Mouse (Mus musculus) CD4-positive helper T cell, adult 2 months (primary cell): ENCODE results near the gene Strn4.
A peak's percentile ranks its signal among the peaks of the same experiment; 100 is the strongest.

ENCODE experiments used
- DNase-seq: peaks from one replicate; pipeline ENCODE4 v3.0.0-alpha.2; 2012; ENCODE audit warnings: low read depth, missing footprints, low spot score

Gene Strn4

DNA sequence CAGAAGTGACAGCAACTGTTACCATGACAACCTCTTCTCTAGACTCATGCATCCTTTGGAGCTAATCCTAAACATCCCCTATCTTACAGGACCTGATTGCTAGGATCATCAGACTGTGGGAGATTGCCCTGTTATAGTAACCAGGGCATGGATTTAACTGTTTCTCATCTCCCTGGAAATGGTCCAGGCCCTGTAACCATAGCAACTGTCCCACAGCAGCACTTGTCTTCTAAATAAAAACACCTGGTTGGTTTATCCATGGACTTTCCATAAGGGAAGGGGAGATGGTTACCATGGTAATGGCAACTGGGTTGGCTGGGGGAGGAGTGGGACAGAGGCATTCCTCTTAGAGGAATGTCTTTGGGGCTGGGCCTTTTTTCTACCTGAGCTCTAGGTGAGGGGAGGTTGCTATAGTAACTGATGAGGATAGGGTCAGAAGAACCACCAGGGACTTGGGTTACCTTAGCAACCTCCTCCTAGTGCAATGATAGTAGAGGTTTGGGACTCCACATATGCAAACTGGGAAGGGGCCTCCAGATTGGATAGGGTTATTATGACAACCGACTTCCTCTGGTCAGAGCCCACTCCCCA is at the start of gene Strn4:
Gene Strn4, plus strand, starts transcription at position 539 of the 591 bp plus-strand sequence.
- DNase-seq, result peak; percentile 29

DNA sequence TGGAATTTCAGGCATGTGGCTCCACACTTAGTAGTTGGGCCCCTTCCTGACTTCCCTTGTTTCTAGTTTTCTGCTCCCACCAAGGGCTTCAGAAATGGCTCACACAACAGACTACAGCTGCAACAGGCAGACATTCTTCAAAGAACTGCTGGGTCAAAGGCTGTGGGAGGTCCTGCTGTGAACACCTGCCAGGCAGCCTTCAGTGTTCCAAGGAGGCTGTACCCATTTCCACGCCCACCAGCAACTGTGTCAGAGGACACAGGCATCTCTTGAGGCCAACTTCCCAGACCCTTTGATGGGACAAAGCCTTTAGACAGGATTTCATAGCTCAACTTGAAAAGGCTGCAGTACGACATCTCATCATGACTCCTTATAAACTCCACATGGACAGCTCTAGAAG is 49.2 kb upstream of the Strn4 start:
- DNase-seq, result no peak

DNA sequence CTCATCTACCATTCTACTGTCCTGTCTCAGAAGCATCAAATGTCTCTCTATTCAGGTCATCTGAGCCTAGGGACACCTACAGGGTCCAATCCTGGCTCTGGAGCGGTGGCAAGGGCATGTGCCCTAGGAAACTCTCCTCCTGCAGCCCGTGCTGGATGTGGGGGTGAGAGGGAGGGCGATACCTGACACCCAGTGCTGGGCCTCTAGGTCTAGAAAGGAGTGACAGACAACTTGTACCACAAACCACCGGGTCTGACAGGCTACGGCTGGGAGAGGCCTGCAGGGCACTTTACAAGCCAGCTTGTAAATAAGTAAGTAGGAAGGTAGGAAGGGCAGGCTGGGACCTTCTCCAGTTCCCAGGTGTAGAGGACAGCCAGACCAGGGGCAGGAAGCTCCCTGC is 39.8 kb upstream of the Strn4 start:
- no peak for DNase-seq

DNA sequence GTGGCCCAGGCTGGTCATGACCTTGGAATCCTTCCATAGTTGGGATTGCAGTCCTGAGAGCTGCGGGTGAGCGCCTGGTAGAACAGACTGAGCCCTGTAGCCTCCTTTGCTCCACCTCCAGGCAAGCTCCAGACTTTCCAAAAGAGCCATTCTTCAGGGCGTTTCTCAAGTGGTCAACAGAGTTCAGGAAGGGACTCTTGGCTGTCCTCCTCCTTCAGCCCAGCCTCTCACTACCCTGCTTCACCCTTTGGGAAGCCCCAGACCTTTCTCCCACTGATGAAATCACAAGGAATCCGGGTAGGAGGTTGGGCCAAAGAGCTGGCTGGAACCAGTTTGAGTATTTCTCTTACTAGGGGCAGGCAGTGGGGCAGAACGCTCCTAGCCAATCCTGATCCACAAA is 35.6 kb upstream of the Strn4 start:
- no peak for DNase-seq

DNA sequence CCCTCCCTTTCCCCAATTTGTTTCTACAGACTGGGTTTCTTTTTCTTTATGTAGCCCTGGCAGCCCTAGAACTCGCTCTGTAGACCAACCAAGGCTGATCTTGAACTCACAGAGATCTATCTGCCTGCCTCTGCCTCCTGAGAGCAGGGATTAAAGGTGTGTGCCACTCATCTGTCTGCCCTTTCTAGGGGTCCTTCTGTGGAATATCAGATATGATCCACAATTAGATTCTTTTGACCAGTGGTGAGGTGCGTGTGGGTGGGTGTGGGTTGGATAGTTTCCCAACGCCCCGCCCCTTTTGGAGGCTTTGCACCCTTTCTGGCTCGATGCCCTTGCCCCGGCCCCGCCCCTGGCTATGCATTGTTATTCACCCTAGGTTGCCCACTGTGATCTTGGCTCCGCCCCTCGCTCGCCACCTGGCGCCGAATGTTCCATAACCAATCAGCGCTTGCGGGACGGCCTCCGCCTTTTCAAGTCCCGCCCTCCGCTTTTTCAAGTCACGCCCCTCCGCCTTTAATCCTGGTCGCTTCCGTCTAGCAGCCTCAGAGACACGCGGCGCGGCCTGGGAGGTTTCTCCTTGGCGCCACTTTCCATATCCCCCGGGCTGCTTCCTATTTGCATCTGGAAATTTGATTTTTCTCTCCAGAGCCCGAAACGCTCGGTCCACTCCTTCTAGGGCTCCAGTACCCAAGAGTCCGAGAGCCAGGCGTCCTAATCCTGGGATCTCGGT is 34.7 kb upstream of the Strn4 start, which contains the start of gene Slc1a5:
Gene Slc1a5, plus strand, starts transcription at position 516 of the 730 bp plus-strand sequence.
- peak; percentile 96 for DNase-seq

DNA sequence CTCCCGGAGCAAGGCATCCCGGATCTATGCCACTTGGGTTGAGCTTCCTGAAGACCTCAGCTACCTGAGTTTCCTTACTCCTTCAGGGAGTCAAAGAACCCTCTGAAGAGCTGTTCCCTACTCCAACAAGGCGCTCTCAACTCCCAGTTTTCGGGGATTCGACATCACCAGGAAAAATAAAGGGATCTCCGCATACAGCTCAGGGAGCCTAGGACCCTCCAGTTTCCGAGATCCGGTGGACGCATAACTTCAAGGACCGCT is 34.2 kb upstream of the Strn4 start:
- no peak for DNase-seq

DNA sequence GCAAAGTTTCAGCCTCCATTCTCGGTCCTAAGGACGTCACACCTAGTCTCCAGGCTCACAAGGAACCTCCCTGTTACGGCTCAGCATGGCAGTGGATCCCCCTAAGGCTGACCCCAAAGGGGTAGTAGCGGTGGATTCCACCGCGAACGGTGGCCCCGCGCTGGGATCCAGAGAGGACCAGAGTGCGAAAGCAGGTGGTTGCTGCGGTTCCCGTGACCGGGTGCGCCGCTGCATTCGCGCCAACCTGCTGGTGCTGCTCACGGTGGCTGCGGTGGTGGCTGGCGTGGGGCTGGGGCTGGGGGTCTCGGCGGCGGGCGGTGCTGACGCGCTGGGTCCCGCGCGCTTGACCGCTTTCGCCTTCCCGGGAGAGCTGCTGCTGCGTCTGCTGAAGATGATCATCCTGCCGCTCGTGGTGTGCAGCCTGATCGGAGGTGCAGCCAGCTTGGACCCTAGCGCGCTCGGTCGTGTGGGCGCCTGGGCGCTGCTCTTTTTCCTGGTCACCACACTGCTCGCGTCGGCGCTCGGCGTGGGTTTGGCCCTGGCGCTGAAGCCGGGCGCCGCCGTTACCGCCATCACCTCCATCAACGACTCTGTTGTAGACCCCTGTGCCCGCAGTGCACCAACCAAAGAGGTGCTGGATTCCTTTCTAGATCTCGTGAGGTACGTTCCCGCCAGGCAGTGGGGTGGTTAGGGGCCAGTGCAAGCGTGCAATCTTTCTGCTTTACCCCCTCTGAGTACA is 33.7 kb upstream of the Strn4 start:
- peak; percentile 53 for DNase-seq

DNA sequence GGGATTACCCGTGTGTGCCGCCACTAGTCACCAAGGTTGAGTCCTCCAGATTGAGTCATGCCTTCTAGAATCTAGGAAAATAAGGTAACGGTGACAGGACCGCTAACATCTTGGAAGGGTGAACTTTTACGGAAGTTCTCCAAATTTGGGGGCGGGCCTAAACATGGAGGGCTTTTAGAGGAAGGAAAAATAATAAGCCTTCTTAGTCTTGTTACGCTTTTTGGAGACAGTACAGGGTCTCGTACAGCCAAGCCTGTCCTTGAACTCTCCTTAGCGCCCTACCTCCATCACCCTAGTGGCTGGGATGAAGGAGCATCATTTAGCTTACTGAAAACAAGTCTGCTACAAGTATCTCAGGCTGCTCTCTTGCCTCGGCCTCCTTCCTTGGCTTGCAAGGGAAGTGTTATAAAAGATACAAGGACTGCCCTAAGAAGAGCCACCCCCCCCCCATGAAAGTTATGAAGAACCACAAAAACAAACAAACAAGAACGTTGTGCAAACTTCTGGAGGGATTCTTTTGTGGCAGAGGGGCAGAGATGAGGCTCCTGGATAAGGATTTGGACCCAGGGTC is 33.0 kb upstream of the Strn4 start:
- peak; percentile 40 for DNase-seq

DNA sequence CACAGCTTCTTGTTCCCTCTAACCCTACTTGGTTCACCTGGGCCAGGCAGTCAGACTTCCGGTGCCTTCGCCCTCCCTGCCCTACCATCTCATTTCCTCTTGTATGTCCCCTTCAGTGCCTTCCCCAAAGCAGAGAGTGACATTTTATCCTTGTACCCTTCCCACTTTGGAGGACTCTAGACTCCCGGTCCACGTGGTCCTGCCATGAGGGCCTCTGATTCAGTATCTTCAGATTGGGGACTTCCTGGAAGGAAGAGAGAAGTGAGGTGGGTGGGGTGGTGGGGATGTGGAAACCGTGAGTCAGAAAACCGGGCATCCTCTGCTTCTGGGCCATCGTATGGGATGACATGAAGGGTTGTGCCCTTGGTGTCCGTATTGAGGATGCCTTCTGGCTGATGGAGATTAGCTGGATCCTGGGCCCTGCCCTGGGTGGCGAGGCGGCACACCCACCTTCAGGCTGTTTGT is 32.4 kb upstream of the Strn4 start:
- peak; percentile 71 for DNase-seq

DNA sequence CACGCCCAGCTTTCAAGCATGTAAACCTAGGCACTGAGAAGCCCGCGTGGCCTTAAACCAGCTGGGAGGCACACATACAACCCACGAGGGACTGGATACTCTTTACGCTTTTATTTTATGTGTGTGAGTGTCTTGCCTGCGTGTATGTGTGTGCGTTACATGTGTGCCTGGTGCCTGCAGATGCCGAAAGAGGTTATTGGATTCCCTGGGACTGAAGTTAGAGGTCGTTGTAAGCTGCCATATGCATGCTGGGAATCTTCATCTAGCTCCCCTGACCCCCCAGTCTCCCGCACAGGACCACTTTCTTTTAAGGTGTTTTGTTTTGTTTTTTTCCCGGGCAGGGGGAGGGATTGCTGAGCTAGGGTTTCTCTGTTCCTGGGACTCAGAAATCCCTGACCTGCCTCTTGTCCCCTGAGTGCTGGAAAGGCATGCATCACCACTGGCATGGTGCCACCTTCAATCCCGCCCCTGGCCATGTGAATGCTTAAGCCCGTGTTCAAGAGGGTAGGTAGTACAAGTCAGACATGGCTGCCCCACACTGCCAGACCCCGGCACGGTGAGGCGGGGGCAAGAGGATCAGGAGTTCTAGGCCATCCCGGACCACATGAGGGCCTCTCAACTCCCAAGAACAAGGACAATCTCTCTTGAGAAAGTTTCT is 31.8 kb upstream of the Strn4 start:
- no peak for DNase-seq

DNA sequence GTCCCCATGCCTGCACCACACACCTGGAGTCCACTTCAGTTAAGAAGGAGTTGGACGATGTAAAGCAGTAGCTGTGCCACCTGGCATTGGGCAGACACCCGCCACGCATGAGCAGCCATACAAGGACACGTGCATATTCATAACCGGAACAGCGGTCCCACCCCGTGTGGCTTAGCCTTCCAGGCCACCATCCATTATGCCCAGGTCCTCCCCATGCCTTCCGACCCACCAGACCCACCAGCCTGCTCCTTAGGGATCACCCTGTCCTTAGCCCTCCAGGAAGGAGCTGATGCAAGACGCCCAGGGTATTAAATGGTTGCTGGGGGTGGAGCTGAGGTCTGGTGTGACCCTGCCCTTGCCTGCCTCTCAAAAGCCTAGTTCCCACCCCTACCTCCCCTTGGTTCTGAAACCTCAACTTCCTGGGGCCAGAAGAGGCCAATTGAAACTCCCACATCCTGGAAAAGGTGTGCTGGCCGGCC is 31.2 kb upstream of the Strn4 start:
- DNase-seq, result peak; percentile 28

DNA sequence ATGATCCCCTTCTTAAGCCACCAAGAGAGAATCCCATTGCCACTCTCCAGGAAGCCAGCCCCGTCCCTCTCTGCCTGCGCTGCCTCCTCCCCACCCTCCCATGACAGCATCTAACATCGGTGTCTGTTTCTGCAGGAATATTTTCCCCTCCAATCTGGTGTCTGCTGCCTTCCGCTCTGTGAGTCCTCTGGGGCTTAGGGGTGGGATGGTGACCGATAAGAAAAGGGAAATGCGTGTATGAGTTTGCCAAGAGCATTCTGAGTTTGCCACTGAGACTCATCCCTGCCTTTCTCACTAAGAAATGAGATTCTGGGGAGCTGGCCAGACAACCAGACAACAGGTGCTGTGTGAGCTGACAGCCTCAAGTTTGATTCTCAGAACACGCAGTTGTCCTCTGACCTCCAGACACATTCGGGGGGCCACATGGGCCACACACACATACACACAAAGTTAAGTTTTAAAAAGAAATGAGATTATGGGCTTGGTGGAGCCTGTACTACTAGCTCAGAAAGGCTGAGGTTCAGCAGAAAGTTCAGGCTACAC is 30.1 kb upstream of the Strn4 start:
- DNase-seq, result no peak

DNA sequence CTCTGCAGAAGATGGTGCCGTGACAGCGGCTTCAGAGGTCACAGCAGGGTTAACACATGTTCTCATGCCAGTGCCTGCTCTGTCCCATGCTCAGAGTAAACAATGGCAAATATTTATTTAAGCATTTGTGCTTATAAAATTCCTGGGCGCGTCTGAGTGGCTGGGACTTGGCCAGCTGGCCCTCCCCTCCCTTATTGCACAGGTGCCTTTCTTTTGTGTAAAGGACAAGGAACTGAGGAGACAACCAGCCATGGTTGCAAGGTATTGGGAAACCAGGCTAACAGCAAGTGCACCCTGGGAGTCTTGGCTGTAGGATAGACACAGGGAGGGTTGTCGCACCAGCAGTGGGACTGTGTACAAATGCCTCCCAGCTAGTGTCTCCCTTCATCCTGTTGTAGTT is 23.4 kb upstream of the Strn4 start:
- DNase-seq, result no peak

DNA sequence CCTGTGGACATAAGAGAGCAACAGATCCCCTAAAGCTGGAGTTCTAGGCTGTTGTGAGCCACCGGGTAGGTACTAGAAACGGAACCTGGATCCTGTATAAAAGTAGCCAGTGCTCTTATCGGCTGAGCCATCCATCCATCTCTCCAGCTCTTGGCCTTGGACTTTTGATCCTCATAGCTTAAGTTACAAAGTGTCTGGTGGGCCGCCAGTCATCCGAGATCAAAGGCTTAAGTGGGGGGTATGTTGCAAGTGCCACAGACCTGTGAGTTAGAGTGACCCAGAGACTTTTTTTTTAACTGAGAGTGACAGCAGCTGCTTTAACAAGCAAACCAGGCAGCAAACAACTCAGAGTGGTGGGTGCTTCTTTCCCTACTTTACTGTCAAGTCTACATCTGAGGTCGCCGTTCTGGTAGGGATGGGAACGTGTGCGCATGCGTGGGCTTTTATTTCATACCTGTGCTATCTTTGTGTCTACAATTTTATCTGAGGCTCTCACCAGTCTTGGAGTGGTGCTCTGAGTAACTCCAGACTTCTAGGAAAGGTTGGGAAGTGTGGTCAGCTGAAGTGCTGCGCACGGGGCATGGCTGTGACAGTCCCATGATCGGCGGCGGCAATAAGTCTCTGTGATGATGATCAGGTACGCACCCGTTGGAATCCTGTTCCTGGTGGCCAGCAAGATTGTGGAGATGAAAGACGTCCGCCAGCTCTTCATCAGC is 22.5 kb upstream of the Strn4 start:
- no peak for DNase-seq

DNA sequence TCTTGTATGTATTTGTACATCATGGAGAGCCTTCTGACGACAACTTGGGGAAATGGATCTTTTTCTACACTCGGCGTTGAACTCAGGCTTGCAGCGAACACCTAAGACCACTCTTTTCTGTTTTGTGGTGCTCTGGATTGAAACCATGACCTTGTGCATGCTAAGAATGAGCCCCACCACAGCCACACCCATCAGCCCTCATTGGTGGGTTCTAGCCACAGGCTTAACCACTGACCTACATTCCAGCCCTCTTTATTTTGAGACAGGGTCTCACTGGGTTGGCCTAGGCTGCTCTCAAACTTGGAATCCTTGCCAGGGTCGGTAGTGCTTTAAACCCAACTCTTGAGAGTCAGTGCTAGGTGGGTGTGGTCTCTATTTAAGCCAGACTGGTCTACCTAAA is 20.8 kb upstream of the Strn4 start:
- DNase-seq, result no peak

DNA sequence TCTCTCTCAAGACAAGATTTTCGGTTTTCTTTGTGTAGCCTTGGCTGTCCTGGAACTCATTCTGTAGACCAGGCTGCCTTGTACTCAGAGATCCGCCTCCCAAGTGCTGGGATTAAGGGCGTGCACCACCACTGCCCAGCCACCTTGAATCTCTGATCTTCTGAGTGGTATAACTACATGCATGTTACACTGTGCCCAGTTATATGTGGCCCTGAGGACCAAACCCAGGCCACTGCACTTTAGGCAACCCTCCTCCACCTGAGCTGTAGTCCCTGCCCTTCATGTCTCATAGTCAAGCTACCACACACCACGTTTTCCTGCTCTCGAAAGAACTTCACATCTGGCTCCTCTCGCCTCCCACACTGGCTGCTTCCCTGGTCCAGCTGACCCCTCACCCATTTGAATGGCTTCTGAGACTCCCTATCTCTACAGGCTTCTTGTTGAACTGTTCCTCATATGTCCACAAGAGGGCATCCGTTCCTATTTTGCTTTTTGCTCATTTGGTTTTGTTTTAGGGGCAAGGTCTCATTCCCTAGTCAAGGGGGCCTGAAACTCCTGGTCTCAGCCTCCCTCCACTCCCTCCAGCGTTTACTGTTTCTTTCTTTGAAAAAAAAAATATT is 11.2 kb upstream of the Strn4 start:
- peak; percentile 55 for DNase-seq

DNA sequence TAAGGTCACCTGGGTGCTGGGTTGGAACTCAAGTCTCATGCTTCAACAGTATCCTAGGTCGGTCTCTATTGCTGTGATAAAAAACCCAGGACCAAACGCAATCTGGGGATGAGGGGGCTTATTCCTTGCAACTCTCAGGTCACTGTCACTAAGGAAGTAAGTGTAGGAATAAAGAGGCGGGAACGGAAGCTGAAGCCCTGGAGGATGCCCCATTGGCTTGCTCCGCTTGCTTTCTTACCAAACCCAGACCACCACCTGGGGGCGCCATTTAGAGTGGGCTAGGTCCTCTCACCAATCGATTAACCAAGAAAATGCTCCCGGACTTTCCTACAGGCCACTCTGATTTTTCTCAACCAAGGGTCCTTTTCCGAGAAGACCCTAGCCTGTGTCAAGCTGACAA is 7.8 kb upstream of the Strn4 start:
- peak; percentile 21 for DNase-seq

DNA sequence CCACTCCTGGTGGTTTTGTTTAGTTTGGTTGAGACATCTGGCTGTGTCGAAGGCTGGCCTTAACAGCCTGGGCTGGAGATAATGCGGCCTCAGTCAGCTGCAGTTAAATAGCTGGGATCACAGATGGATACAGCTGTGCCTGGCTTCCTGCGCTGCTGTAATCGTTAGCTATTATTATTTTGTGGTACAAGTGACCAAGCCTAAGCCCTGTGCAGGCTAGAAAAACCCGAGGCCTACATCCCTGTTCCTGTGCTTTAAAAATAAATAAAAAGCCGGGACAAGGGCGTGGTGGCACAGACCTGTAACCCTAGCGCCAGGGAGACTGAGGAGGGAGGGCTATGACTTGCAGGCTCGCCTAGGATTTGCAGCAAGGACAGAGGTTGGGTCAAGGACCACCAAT is 7.0 kb upstream of the Strn4 start:
- DNase-seq, result no peak

DNA sequence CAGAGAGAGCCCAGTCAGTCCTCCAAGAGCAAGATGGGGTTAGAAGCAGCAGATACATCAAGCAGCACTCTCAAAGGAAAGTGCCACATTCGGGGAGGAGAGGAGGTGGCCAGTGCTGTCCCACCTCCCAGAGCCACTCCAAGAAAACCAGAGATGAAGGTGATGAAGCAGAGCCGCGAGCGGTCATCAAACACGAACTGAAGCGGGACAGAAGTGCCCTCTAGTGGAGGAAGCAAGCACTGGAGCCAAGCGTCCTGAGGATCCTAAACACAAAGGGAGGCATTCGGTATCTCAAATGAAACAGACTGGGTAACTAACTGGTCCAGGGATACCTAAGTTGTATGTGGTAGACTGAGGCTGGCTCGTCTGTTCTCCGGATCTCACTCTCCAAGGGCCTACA is 6.0 kb upstream of the Strn4 start:
- DNase-seq, result peak; percentile 53

DNA sequence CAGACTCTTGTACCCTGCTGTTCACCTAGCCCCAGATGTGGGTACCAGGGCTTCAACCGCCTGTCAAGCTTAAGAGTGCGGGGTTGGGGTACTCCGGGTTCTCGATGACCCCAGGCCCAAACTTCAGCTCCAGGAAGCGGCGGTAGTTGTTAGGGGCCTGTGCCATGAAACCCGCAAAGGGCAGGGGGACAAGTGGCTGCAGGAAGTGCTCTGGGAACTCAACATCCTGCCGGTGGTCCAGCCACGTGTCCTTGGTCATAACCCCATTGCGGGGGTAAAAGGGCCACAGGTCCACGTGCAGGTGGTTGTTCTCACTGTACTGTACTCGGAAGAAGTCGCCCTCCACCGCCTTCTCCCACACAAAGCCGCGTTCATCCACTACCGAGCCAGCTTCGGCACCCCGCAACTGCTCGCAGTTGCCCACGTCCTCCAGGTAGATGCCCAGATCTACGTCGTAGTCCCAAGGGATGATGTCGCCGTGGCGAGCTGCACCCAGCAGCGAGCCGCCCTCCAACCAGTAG is 5.2 kb upstream of the Strn4 start:
- no peak for DNase-seq
